Mouse (Mus musculus) heart, embryonic 14.5 days (tissue): Measurements from ENCODE around the gene Pxn. TPM values are rescaled to one million over a fixed set of nuclear protein-coding genes. Genes with fewer than 3 reads are reported as not detected.
A peak's percentile ranks its signal among the peaks of the same experiment; 100 is the strongest.
"Not testable (repeated sequence)": the region's sequence is repeated elsewhere in the genome, so short reads cannot be mapped to it uniquely, and the experiment has no call there.

Experiments used
- ATAC-seq: fragments of 200-750 bp; cut with Nextera tagmentation; 2 replicates; pipeline ENCODE4 v1.8.0; 2017; ENCODE audit warnings: low read depth, moderate TSS enrichment; ENCODE audit not compliant: insufficient number of reproducible peaks, insufficient read depth, low FRiP score
- H3K27ac ChIP-seq, 2 experiments: fragments of 200-500 bp in 1 of 2; fragments of 300-500 bp in 1 of 2; sonication (generic) in 1 of 2; replicated peaks in 1 of 2; 2 replicates each; pipeline ENCODE4 v1.5.1; 2012 to 2014; ENCODE audit warnings: low read depth in 2 of 2, low read length in 2 of 2, control low read depth in 1 of 2, mild to moderate bottlenecking in 1 of 2, mixed read lengths in 1 of 2; ENCODE audit not compliant: control insufficient read depth in 1 of 2, insufficient read depth in 1 of 2
- H3K27me3 ChIP-seq: fragments of 300-500 bp; sonication (generic); 2 replicates; pipeline ENCODE4 v1.6.1; 2014; ENCODE audit warnings: mild to moderate bottlenecking, low read length, control low read depth; ENCODE audit not compliant: control insufficient read depth, insufficient read depth
- H3K36me3 ChIP-seq: fragments of 300-500 bp; sonication (generic); 2 replicates; pipeline ENCODE4 v1.6.1; 2014; ENCODE audit warnings: mild to moderate bottlenecking, control low read depth, low read length, mixed read lengths; ENCODE audit not compliant: control insufficient read depth, insufficient read depth
- H3K4me1 ChIP-seq, 2 experiments: fragments of 200-500 bp in 1 of 2; fragments of 300-500 bp in 1 of 2; sonication (generic) in 1 of 2; 2 replicates each; pipeline ENCODE4 v1.6.1; 2012 to 2014; ENCODE audit warnings: low read length in 2 of 2, control low read depth in 1 of 2, mixed read lengths in 1 of 2; ENCODE audit not compliant: control insufficient read depth in 2 of 2, insufficient read depth in 2 of 2
- H3K4me2 ChIP-seq: fragments of 300-500 bp; sonication (generic); 2 replicates; pipeline ENCODE4 v1.6.1; 2014; ENCODE audit warnings: mild to moderate bottlenecking, low read length
- H3K4me3 ChIP-seq, 2 experiments: fragments of 200-500 bp in 1 of 2; fragments of 300-500 bp in 1 of 2; sonication (generic) in 1 of 2; 2 replicates each; pipeline ENCODE4 v1.5.1; 2012 to 2014; ENCODE audit warnings: low read length in 2 of 2, mild to moderate bottlenecking in 2 of 2, control low read depth in 1 of 2, low read depth in 1 of 2, moderate library complexity in 1 of 2; ENCODE audit not compliant: control insufficient read depth in 1 of 2, insufficient read depth in 1 of 2
- H3K9ac ChIP-seq: fragments of 300-500 bp; sonication (generic); 2 replicates; pipeline ENCODE4 v1.6.1; 2014; ENCODE audit warnings: mild to moderate bottlenecking, low read length
- H3K9me3 ChIP-seq: fragments of 300-500 bp; sonication (generic); 2 replicates; pipeline ENCODE4 v1.6.1; 2016; ENCODE audit warnings: low read length, control low read depth; ENCODE audit not compliant: control insufficient read depth
- WGBS: fragments of 180-500 bp; shearing (Covaris S2); extraction: QIAGEN DNeasy Blood & Tissue Kit; methylation state at CpG from one replicate; pipeline ENCODE4 v1.1.7; 2014; 5-methylcytosine and 5-hydroxymethylcytosine counted together
- polyA plus RNA-seq: library from polyadenylated mRNA; unstranded; fragments of >200 nt; fragmentation: Nextera tagmentation; extraction: Ambion mirVana; gene quantifications from 2 replicates; pipeline ENCODE4 v1.2.1, GENCODE M21; 2014

Pxn gene
- polyA plus RNA-seq, 1 experiment from 2014 or later, result 19.1 TPM

DNA sequence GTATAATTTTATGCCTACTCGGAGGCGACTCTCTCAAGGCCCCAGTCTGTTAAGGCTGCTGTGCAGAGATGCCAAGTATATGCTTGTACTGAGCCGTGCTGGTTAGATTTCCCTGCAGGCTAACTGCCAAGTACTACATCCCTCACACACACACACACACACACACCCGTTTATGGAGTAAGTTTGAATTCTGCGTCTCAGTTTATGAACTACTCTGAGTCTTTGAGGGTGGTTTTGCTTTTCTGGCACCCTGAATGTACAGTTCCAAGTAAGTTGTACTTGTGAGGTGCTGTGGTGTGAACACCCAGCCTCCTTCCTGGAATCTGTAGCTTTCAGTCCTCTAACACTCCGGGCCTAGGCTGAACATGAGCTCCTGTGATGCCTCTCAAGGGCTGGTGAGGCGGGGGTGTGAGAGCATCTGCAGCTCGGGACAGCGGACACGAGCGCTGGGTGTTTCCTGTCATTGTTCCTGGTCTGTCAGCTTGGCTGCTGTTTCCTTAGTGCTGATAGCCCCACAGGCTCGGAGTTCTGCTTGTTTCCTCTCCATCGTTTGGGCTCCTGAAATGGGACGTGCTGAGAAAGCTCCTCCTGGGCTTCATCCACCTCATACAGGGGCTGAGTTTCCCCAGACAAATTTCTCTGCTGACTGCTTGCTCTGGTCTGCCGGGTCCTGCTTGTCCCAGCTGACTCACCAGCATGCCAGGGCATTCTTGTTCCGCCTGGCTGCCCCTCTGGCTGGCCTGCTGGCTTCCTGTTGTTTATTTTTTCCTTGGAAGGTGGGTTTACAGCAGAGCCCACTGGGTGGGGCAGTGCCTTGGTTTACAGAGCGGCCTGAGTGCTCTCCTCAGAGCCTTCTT, 66.4 kb downstream of the Pxn start:
- no peaks in the 10 kb centered on the region for H3K27me3 ChIP-seq
- H3K9ac ChIP-seq, result no peak overlapping the region
- peak; percentile 67 for ATAC-seq
- 44% methylated on average over 17 of the region's 17 CpGs for WGBS
- no peak overlapping the region for H3K4me3 ChIP-seq
- no peak overlapping the region for H3K4me2 ChIP-seq
- no peaks in the 10 kb centered on the region for H3K9me3 ChIP-seq
- H3K27ac ChIP-seq, result peak overlapping the region; percentile 78 to 79
- peaks cover 58% of the 10 kb centered on the region for H3K36me3 ChIP-seq
- H3K4me1 ChIP-seq, result peaks cover 5 to 23% of the 10 kb centered on the region in 2 experiments; a peak in 3 of 4 replicates

DNA sequence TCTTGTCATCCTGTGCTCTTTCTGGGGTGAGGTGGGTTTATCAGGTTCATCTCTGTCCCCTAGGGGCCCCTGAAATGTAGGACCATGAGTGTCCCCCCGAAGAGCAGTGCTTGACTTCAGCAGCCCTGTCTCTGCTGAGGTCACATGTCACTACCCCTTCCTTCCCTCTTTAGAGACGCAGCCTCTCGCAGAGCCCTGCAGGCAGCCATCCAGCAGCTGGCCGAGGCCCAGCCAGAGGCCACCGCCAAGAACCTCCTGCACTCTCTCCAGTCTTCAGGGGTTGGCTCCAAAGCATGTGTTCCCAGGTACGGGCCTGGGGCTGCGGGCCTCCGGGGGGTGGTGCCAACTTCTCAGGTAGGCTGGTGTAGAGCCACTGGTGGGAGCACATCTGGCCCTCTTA, 68.5 kb downstream of the Pxn start:
- WGBS, result 59% methylated on average over 8 of the region's 8 CpGs
- Histone ChIP-seq H3K27me3 (no peaks in the 10 kb centered on the region), H3K9ac (no peak overlapping the region), H3K27ac (peak overlapping the region in 1 of 2 experiments; percentile 79; a peak in 2 of 4 replicates), H3K36me3 (peaks cover 79% of the 10 kb centered on the region), H3K4me1 (peaks cover 0 to 14% of the 10 kb centered on the region in 2 experiments; a peak in 3 of 4 replicates), H3K9me3 (no peaks in the 10 kb centered on the region), H3K4me3 (no peak overlapping the region), H3K4me2 (no peak overlapping the region)
- ATAC-seq, result no peak

DNA sequence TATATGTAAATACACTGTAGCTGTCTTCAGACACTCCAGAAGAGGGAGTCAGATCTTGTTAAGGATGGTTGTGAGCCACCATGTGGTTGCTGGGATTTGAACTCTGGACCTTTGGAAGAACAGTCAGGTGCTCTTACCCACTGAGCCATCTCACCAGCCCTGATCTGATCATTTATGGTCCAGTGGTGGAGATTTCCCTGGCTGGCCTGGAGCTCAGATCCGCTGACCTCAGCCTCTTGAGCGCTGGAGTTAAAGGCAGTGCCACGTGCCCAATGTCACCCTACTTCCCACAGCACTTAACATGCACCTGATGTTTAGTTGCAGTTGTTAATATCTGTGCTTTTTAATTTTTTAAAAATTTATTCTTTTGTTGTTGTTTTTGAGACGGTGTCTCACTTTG, 71.2 kb downstream of the Pxn start:
- not testable (repeated sequence) for H3K4me1 ChIP-seq, H3K9me3 ChIP-seq, H3K27ac ChIP-seq, H3K4me3 ChIP-seq, H3K4me2 ChIP-seq, ATAC-seq, H3K27me3 ChIP-seq, H3K9ac ChIP-seq
- H3K36me3 ChIP-seq, result peaks cover 90% of the 10 kb centered on the region
- WGBS, result 94% methylated on average over 4 of the region's 4 CpGs

DNA sequence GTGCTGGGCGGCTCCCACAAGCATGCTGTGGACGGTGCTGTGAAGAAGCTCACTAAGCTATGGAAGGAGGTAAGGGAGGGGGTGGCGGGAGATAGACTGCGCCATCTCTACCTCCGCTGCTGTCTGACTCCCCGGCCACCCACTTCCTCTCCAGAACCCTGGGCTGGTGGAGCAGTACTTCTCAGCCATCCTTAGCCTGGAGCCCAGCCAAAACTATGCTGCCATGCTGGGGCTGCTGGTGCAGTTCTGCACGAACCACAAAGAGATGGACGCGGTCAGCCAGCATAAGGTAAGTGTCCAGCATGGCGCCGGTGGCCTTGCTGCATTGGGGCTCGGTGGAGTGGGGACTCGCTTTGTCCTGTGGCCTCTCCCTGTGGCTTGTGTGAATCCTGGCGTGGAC, 72.4 kb downstream of the Pxn start:
- peaks cover 7% of the 10 kb centered on the region for H3K9me3 ChIP-seq
- H3K4me2 ChIP-seq, result no peak overlapping the region
- WGBS, result 91% methylated on average over 14 of the region's 14 CpGs
- no peak overlapping the region for H3K4me3 ChIP-seq
- H3K4me1 ChIP-seq, result peaks cover 0 to 10% of the 10 kb centered on the region in 2 experiments; a peak in 3 of 4 replicates
- peaks cover 99% of the 10 kb centered on the region for H3K36me3 ChIP-seq
- H3K9ac ChIP-seq, result no peak overlapping the region
- H3K27ac ChIP-seq, result no peak overlapping the region
- ATAC-seq, result no peak
- H3K27me3 ChIP-seq, result no peaks in the 10 kb centered on the region

GRCm38 (mm10) chr5:115579363-115579762, 72.9 kb downstream of the Pxn start:
- Histone ChIP-seq H3K27ac (no peak overlapping the region), H3K4me3 (no peak overlapping the region), H3K4me1 (peaks cover 0 to 10% of the 10 kb centered on the region in 2 experiments; a peak in 3 of 4 replicates), H3K9me3 (peaks cover 7% of the 10 kb centered on the region), H3K36me3 (peaks cover 99% of the 10 kb centered on the region), H3K9ac (no peak overlapping the region), H3K27me3 (no peaks in the 10 kb centered on the region), H3K4me2 (no peak overlapping the region)
- WGBS, result 87% methylated on average over 5 of the region's 5 CpGs
- no peak for ATAC-seq

- Histone ChIP-seq H3K9me3 (peaks cover 7% of the 10 kb centered on the region), H3K27ac (no peak overlapping the region), H3K36me3 (peaks cover 99% of the 10 kb centered on the region), H3K4me1 (no peaks in the 10 kb centered on the region), H3K4me3 (no peak overlapping the region), H3K4me2 (no peak overlapping the region), H3K27me3 (no peaks in the 10 kb centered on the region), H3K9ac (no peak overlapping the region)
- no peak for ATAC-seq
- 71% methylated on average over 14 of the region's 14 CpGs for WGBS
These were observed 73.9 kb downstream of the Pxn start for GRCm38 (mm10) chr5:115580229-115581001.

DNA sequence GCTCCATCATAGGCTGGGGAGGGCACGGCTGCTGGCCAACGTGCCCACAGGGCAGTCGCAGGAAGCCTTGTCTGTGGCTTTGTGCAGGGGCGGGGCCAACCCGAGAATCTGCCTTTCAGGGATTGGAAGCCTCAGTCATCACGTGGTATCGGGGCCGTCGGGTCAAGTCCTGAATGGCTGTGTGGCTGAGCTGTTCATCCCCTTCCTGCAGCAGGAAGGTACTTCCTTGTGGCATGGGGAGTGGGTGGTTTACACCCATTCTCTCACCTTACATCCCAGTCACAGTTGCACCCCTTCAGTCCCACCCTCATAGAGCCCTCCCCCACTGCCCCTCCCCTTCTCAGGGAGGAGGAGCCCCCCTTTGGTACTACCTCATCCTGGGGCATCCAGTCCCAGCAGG, 75.2 kb downstream of the Pxn start:
- Histone ChIP-seq H3K4me2 (no peak overlapping the region), H3K9me3 (peaks cover 7% of the 10 kb centered on the region), H3K27ac (no peak overlapping the region), H3K27me3 (no peaks in the 10 kb centered on the region), H3K4me3 (no peak overlapping the region), H3K9ac (no peak overlapping the region), H3K4me1 (no peaks in the 10 kb centered on the region), H3K36me3 (peaks cover 100% of the 10 kb centered on the region)
- 97% methylated on average over 9 of the region's 9 CpGs for WGBS
- no peak for ATAC-seq
